Mouse (Mus musculus): Measurements from ENCODE around the gene Eif3d.

GRCm38 (mm10) chr15:77911065-77911464 is 59.5 kb downstream of the Eif3d start:
- TF ChIP-seq CTCF (IDR thresholded peaks at IDR 0.05; ENCODE audit: extremely low read depth, insufficient read depth, insufficient read length, insufficient replicate concordance) = no peak
- TF ChIP-seq POLR2A (IDR thresholded peaks at IDR 0.05; ENCODE audit: low read depth, low read length) = no peak
